Mouse (Mus musculus): ENCODE measurements at regions not wholly inside any gene's neighbourhood (a gene's known extent, or its start where the extent isn't known, plus 50 kb on each side); places are given as distances from the start of the nearest gene placed in this dataset.

GRCm38 (mm10) chr1:137928522-137928921, 247.0 kb downstream of the Ptprc start:
- in situ Hi-C loops (cut with MboI; ENCODE audit: low pct_ligation_motif_present, low pct_unique_long_range_greater_than_20kb, low sequenced_read_pairs), result no loop called here
- H3K36me3 ChIP-seq (replicated peaks in 1 of 2; ENCODE audit: control insufficient read depth in 1 of 2, insufficient read depth in 1 of 2, low read length in 1 of 2), result peaks cover 0 to 16% of the 10 kb centered on the region in 2 experiments

GRCm38 (mm10) chr1:137927953-137928352, 247.6 kb downstream of the Ptprc start:
- dilution Hi-C loops (cut with MboI; ENCODE audit: extremely low pct_ligation_motif_present, extremely low pct_unique_long_range_greater_than_20kb, low sequenced_read_pairs), result no loop called here
- TF ChIP-seq CHD1 (IDR thresholded peaks at IDR 0.05; ENCODE audit: low read depth, low read length) (0 out of 2 replicates have a peak, but pooled peaks have one; percentile 30), MEF2A (IDR thresholded peaks at IDR 0.05; ENCODE audit: borderline replicate concordance, low read depth, low read length) (no peak), BHLHE40 (IDR thresholded peaks at IDR 0.05; ENCODE audit: low read depth, low read length) (peak; percentile 64), ETS1 (conservative IDR thresholded peaks at IDR 0.05; ENCODE audit: low read depth, low read length) (peak; percentile 70), MAZ (IDR thresholded peaks at IDR 0.05; ENCODE audit: low read depth, low read length) (peak; percentile 40; the same call in 1 of the 2 replicates), SMC3 (IDR thresholded peaks at IDR 0.05; ENCODE audit: low read depth, low read length) (no peak), POLR2A (IDR thresholded peaks at IDR 0.05; ENCODE audit: low read depth, low read length) (peak; percentile 57), ZNF384 (IDR thresholded peaks at IDR 0.05; ENCODE audit: low read depth, low read length) (peak; percentile 50; the same call in 1 of the 2 replicates), USF1 (IDR thresholded peaks at IDR 0.05; ENCODE audit: low read depth, low read length) (no peak; the same call in 1 of the 2 replicates), JUN (IDR thresholded peaks at IDR 0.05; ENCODE audit: insufficient read depth, low read depth, low read length) (no peak), CHD2 (IDR thresholded peaks at IDR 0.05; ENCODE audit: low read length) (peak; percentile 69; the same call in 1 of the 2 replicates), POLR2AphosphoS2 (IDR thresholded peaks at IDR 0.05; ENCODE audit: low read depth, low read length) (no peak), E2F4 (IDR thresholded peaks at IDR 0.05; ENCODE audit: insufficient replicate concordance, low read depth, low read length) (no peak), ELF1 (IDR thresholded peaks at IDR 0.05; ENCODE audit: low read depth, low read length) (0 out of 2 replicates have a peak, but pooled peaks have one; percentile 10), IRF4 (IDR thresholded peaks at IDR 0.05; ENCODE audit: low read depth, low read length) (no peak), MXI1 (IDR thresholded peaks at IDR 0.05; ENCODE audit: low read depth, low read length) (peak; percentile 49; the same call in 1 of the 2 replicates), NRF1 (IDR thresholded peaks at IDR 0.05; ENCODE audit: low read depth, low read length) (no peak), ZMIZ1 (IDR thresholded peaks at IDR 0.05; ENCODE audit: low read depth, low read length) (no peak; the same call in 1 of the 2 replicates), SIN3A (IDR thresholded peaks at IDR 0.05; ENCODE audit: low read length) (peak; percentile 71), NELFE (IDR thresholded peaks at IDR 0.05; ENCODE audit: low read depth, low read length) (0 out of 2 replicates have a peak, but pooled peaks have one; percentile 31), USF2 (conservative IDR thresholded peaks at IDR 0.05; ENCODE audit: low read depth, low read length) (no peak), CTCF (conservative IDR thresholded peaks at IDR 0.05 in 1 of 2, IDR thresholded peaks at IDR 0.05 in 1 of 2; ENCODE audit: low read depth in 2 of 2, low read length in 2 of 2) (no peak), HCFC1 (IDR thresholded peaks at IDR 0.05; ENCODE audit: low read depth, low read length) (0 out of 2 replicates have a peak, but pooled peaks have one; percentile 16), RCOR1 (conservative IDR thresholded peaks at IDR 0.05; ENCODE audit: low read depth, low read length) (no peak), PAX5 (IDR thresholded peaks at IDR 0.05; ENCODE audit: low read length) (no peak), MAFK (IDR thresholded peaks at IDR 0.05; ENCODE audit: insufficient replicate concordance, low read length) (peak; percentile 99), TCF12 (IDR thresholded peaks at IDR 0.05; ENCODE audit: low read depth, low read length) (peak; percentile 69), EP300 (IDR thresholded peaks at IDR 0.05; ENCODE audit: low read length) (peak; percentile 41; the same call in 1 of the 2 replicates), UBTF (IDR thresholded peaks at IDR 0.05; ENCODE audit: low read depth, low read length) (no peak), MYC (IDR thresholded peaks at IDR 0.05; ENCODE audit: low read depth, low read length) (no peak), ZC3H11A (IDR thresholded peaks at IDR 0.05; ENCODE audit: low read depth, low read length) (no peak), ZKSCAN1 (IDR thresholded peaks at IDR 0.05; ENCODE audit: borderline replicate concordance, low read depth, low read length) (no peak)

More at GRCm38 (mm10) chr1:137928522-137928921, 247.0 kb downstream of the Ptprc start:
- Histone ChIP-seq H3K9ac (ENCODE audit: insufficient read depth, low read depth) (peak overlapping the region; percentile 70), H3K27me3 (replicated peaks) (no peaks in the 10 kb centered on the region), H3K27ac (ENCODE audit: insufficient read depth, low read depth) (peak overlapping the region; percentile 84), H3K4me2 (ENCODE audit: insufficient read depth, low read depth, poor library complexity, severe bottlenecking) (peak overlapping the region; percentile 17; the same call in 1 of the 2 replicates), H3K9me3 (replicated peaks; ENCODE audit: low read length) (no peaks in the 10 kb centered on the region), H3K4me1 (ENCODE audit: control insufficient read depth in 1 of 2, insufficient read depth in 2 of 2) (peaks cover 6 to 45% of the 10 kb centered on the region in 2 experiments; a peak in 3 of 4 replicates), H3K4me3 (replicated peaks in 1 of 3; ENCODE audit: low read depth in 2 of 3, low read length in 2 of 3, poor library complexity in 1 of 3) (no peak overlapping the region), H3K79me2 (replicated peaks; ENCODE audit: control insufficient read depth, extremely low read depth, insufficient read depth, poor library complexity, severe bottlenecking) (peaks cover 2% of the 10 kb centered on the region)
- no peak for DNase-seq (ENCODE audit: extremely low read depth)
- dilution Hi-C loops (cut with MboI; ENCODE audit: extremely low pct_ligation_motif_present, extremely low pct_unique_long_range_greater_than_20kb, low sequenced_read_pairs), result no loop called here
- TF ChIP-seq IRF4 (IDR thresholded peaks at IDR 0.05; ENCODE audit: low read depth, low read length) (no peak), ZMIZ1 (IDR thresholded peaks at IDR 0.05; ENCODE audit: low read depth, low read length) (no peak), MAX (IDR thresholded peaks at IDR 0.05; ENCODE audit: low read length) (no peak)

More at GRCm38 (mm10) chr1:137927953-137928352, 247.6 kb downstream of the Ptprc start:
- peaks cover 6 to 48% of the 10 kb centered on the region in 2 experiments; a peak in 3 of 4 replicates for H3K4me1 ChIP-seq (ENCODE audit: control insufficient read depth in 1 of 2, insufficient read depth in 2 of 2)
- no peak for DNase-seq (ENCODE audit: extremely low read depth)
- no peaks in the 10 kb centered on the region for H3K9me3 ChIP-seq (replicated peaks; ENCODE audit: low read length)
- H3K4me2 ChIP-seq (ENCODE audit: insufficient read depth, low read depth, poor library complexity, severe bottlenecking), result peak overlapping the region; percentile 90
- H3K27me3 ChIP-seq (replicated peaks), result no peaks in the 10 kb centered on the region
- H3K4me3 ChIP-seq (replicated peaks in 1 of 3; ENCODE audit: low read depth in 2 of 3, low read length in 2 of 3, poor library complexity in 1 of 3), result no peak overlapping the region
- in situ Hi-C loops (cut with MboI; ENCODE audit: low pct_ligation_motif_present, low pct_unique_long_range_greater_than_20kb, low sequenced_read_pairs), result no loop called here
- peak overlapping the region; percentile 70 for H3K9ac ChIP-seq (ENCODE audit: insufficient read depth, low read depth)
- peaks cover 2% of the 10 kb centered on the region for H3K79me2 ChIP-seq (replicated peaks; ENCODE audit: control insufficient read depth, extremely low read depth, insufficient read depth, poor library complexity, severe bottlenecking)
- H3K36me3 ChIP-seq (replicated peaks in 1 of 2; ENCODE audit: control insufficient read depth in 1 of 2, insufficient read depth in 1 of 2, low read length in 1 of 2), result peaks cover 0 to 16% of the 10 kb centered on the region in 2 experiments
- peak overlapping the region; percentile 43; the same call in 1 of the 2 replicates for H3K27ac ChIP-seq (ENCODE audit: insufficient read depth, low read depth)
